Mouse (Mus musculus) C2C12 (cell line): ENCODE data around the gene Cacna2d4.

Experiments
- CEBPB ChIP-seq: IDR thresholded peaks from one replicate; pipeline ENCODE4 v1.6.1; 2011; ENCODE audit warnings: low read depth, mild to moderate bottlenecking, control low read depth, moderate library complexity
- CTCF ChIP-seq: IDR thresholded peaks from one replicate; pipeline ENCODE4 v1.5.1; 2011; ENCODE audit not compliant: control insufficient read depth, insufficient read depth, insufficient read length
- FOSL1 ChIP-seq: IDR thresholded peaks from one replicate; pipeline ENCODE4 v1.8.0; 2011; ENCODE audit warnings: mild to moderate bottlenecking, low read length; ENCODE audit not compliant: poor library complexity, insufficient read depth, severe bottlenecking
- MYOG ChIP-seq: IDR thresholded peaks from one replicate; pipeline ENCODE4 v1.6.1; 2011; ENCODE audit not compliant: control insufficient read depth, insufficient read length; ENCODE audit errors: extremely low read depth

DNA sequence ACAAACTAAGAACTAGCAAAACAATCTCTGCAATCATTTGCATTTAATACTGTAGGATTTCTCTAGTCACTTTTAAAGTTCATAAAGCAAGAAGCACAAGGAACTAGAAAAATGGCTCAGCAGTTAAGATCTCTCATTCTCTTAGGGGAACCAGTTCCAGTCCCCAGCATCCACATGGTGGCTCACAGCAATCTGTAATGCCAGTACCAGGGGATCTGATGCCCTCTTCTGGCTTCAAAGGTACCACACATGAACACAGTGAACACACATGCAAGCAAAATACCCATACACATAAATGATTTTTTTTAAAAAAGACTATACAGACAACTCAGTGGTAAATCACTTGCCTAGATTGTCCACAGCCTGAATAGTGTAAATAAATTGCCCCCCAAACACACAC, 135.3 kb downstream of the Cacna2d4 start:
- TF ChIP-seq FOSL1 (no peak), CEBPB (no peak), CTCF (no peak), MYOG (no peak)
